Mouse (Mus musculus): ENCODE data around the gene Zfp664. TPM values are rescaled to one million over a fixed set of nuclear protein-coding genes. Genes with fewer than 3 reads are reported as not detected.

Zfp664 gene
- polyA plus RNA-seq, 1 experiment from 2014 or later: 10.9 TPM

- 41% methylated on average over 5 of the region's 5 CpGs for WGBS (ENCODE audit: insufficient replicate concordance)
- no peaks in the 10 kb centered on the region for H3K9me3 ChIP-seq (replicated peaks; ENCODE audit: control insufficient read depth, low read length)
- no peak overlapping the region for H3K9ac ChIP-seq (ENCODE audit: low read depth, low read length)
- no peaks in the 10 kb centered on the region for H3K4me1 ChIP-seq (ENCODE audit: control insufficient read depth, low read depth, low read length)
- H3K36me3 ChIP-seq (ENCODE audit: control insufficient read depth, insufficient read depth): no peaks in the 10 kb centered on the region
- no peak overlapping the region for H3K4me2 ChIP-seq (ENCODE audit: low read depth, low read length)
- H3K4me3 ChIP-seq (ENCODE audit: low read depth, low read length): no peak overlapping the region
- no peaks in the 10 kb centered on the region for H3K27me3 ChIP-seq (ENCODE audit: control insufficient read depth, insufficient read depth, low read depth, low read length)
- H3K27ac ChIP-seq (ENCODE audit: low read length): no peak overlapping the region
- ATAC-seq (ENCODE audit: low read depth): no peak
Measured at GRCm38 (mm10) chr5:124930055-124930439, 67.6 kb downstream of the Zfp664 start.

GRCm38 (mm10) chr5:124930603-124931002 is 68.1 kb downstream of the Zfp664 start:
- no peaks in the 10 kb centered on the region for H3K36me3 ChIP-seq (ENCODE audit: control insufficient read depth, insufficient read depth)
- no peaks in the 10 kb centered on the region for H3K4me1 ChIP-seq (ENCODE audit: control insufficient read depth, low read depth, low read length)
- H3K27ac ChIP-seq (ENCODE audit: low read length): no peak overlapping the region
- no peak overlapping the region for H3K4me3 ChIP-seq (ENCODE audit: low read depth, low read length)
- WGBS (ENCODE audit: insufficient replicate concordance): 64% methylated on average over 9 of the region's 9 CpGs
- no peaks in the 10 kb centered on the region for H3K27me3 ChIP-seq (ENCODE audit: control insufficient read depth, insufficient read depth, low read depth, low read length)
- H3K9ac ChIP-seq (ENCODE audit: low read depth, low read length): no peak overlapping the region
- no peak for ATAC-seq (ENCODE audit: low read depth)
- no peaks in the 10 kb centered on the region for H3K9me3 ChIP-seq (replicated peaks; ENCODE audit: control insufficient read depth, low read length)
- H3K4me2 ChIP-seq (ENCODE audit: low read depth, low read length): no peak overlapping the region

- no peaks in the 10 kb centered on the region for H3K36me3 ChIP-seq (ENCODE audit: control insufficient read depth, insufficient read depth)
- no peak overlapping the region for H3K27ac ChIP-seq (ENCODE audit: low read length)
- no peaks in the 10 kb centered on the region for H3K9me3 ChIP-seq (replicated peaks; ENCODE audit: control insufficient read depth, low read length)
- H3K4me3 ChIP-seq (ENCODE audit: low read depth, low read length): no peak overlapping the region
- WGBS (ENCODE audit: insufficient replicate concordance): 63% methylated on average over 8 of the region's 8 CpGs
- no peaks in the 10 kb centered on the region for H3K4me1 ChIP-seq (ENCODE audit: control insufficient read depth, low read depth, low read length)
- no peak overlapping the region for H3K9ac ChIP-seq (ENCODE audit: low read depth, low read length)
- H3K27me3 ChIP-seq (ENCODE audit: control insufficient read depth, insufficient read depth, low read depth, low read length): no peaks in the 10 kb centered on the region
- ATAC-seq (ENCODE audit: low read depth): no peak
- no peak overlapping the region for H3K4me2 ChIP-seq (ENCODE audit: low read depth, low read length)
Measured at GRCm38 (mm10) chr5:124931076-124931475, 68.6 kb downstream of the Zfp664 start.

- no peak for ATAC-seq (ENCODE audit: low read depth)
- H3K27ac ChIP-seq (ENCODE audit: low read length): no peak overlapping the region
- H3K9me3 ChIP-seq (replicated peaks; ENCODE audit: control insufficient read depth, low read length): no peaks in the 10 kb centered on the region
- no peak overlapping the region for H3K4me3 ChIP-seq (ENCODE audit: low read depth, low read length)
- WGBS (ENCODE audit: insufficient replicate concordance): 62% methylated on average over 7 of the region's 7 CpGs
- H3K36me3 ChIP-seq (ENCODE audit: control insufficient read depth, insufficient read depth): no peaks in the 10 kb centered on the region
- H3K27me3 ChIP-seq (ENCODE audit: control insufficient read depth, insufficient read depth, low read depth, low read length): no peaks in the 10 kb centered on the region
- no peak overlapping the region for H3K4me2 ChIP-seq (ENCODE audit: low read depth, low read length)
- H3K9ac ChIP-seq (ENCODE audit: low read depth, low read length): no peak overlapping the region
- no peaks in the 10 kb centered on the region for H3K4me1 ChIP-seq (ENCODE audit: control insufficient read depth, low read depth, low read length)
Measured at GRCm38 (mm10) chr5:124934558-124934957, 72.1 kb downstream of the Zfp664 start.

- no peak for ATAC-seq (ENCODE audit: low read depth)
- H3K4me3 ChIP-seq (ENCODE audit: low read depth, low read length): no peak overlapping the region
Measured at GRCm38 (mm10) chr5:124943181-124943792, 80.8 kb downstream of the Zfp664 start.

GRCm38 (mm10) chr5:124943793-124944383 is 81.4 kb downstream of the Zfp664 start:
- no peak overlapping the region for H3K4me3 ChIP-seq (ENCODE audit: low read depth, low read length)
- 50% methylated on average over 12 of the region's 12 CpGs for WGBS (ENCODE audit: insufficient replicate concordance)

More at GRCm38 (mm10) chr5:124943181-124943792, 80.8 kb downstream of the Zfp664 start:
- Histone ChIP-seq H3K36me3 (ENCODE audit: control insufficient read depth, insufficient read depth) (no peaks in the 10 kb centered on the region), H3K4me1 (ENCODE audit: control insufficient read depth, low read depth, low read length) (no peaks in the 10 kb centered on the region), H3K9ac (ENCODE audit: low read depth, low read length) (no peak overlapping the region), H3K9me3 (replicated peaks; ENCODE audit: control insufficient read depth, low read length) (no peaks in the 10 kb centered on the region), H3K27me3 (ENCODE audit: control insufficient read depth, insufficient read depth, low read depth, low read length) (no peaks in the 10 kb centered on the region), H3K4me2 (ENCODE audit: low read depth, low read length) (no peak overlapping the region), H3K27ac (ENCODE audit: low read length) (no peak overlapping the region)
- WGBS (ENCODE audit: insufficient replicate concordance): 74% methylated on average over 12 of the region's 12 CpGs

GRCm38 (mm10) chr5:124944384-124944783 is 81.9 kb downstream of the Zfp664 start:
- Histone ChIP-seq H3K4me3 (ENCODE audit: low read depth, low read length) (no peak overlapping the region), H3K9ac (ENCODE audit: low read depth, low read length) (no peak overlapping the region), H3K4me1 (ENCODE audit: control insufficient read depth, low read depth, low read length) (no peaks in the 10 kb centered on the region), H3K9me3 (replicated peaks; ENCODE audit: control insufficient read depth, low read length) (no peaks in the 10 kb centered on the region), H3K36me3 (ENCODE audit: control insufficient read depth, insufficient read depth) (no peaks in the 10 kb centered on the region), H3K4me2 (ENCODE audit: low read depth, low read length) (no peak overlapping the region), H3K27me3 (ENCODE audit: control insufficient read depth, insufficient read depth, low read depth, low read length) (no peaks in the 10 kb centered on the region), H3K27ac (ENCODE audit: low read length) (no peak overlapping the region)
- 61% methylated on average over 10 of the region's 10 CpGs for WGBS (ENCODE audit: insufficient replicate concordance)
- ATAC-seq (ENCODE audit: low read depth): no peak

More at GRCm38 (mm10) chr5:124943793-124944383, 81.4 kb downstream of the Zfp664 start:
- Histone ChIP-seq H3K9ac (ENCODE audit: low read depth, low read length) (no peak overlapping the region), H3K36me3 (ENCODE audit: control insufficient read depth, insufficient read depth) (no peaks in the 10 kb centered on the region), H3K4me1 (ENCODE audit: control insufficient read depth, low read depth, low read length) (no peaks in the 10 kb centered on the region), H3K27ac (ENCODE audit: low read length) (no peak overlapping the region), H3K27me3 (ENCODE audit: control insufficient read depth, insufficient read depth, low read depth, low read length) (no peaks in the 10 kb centered on the region), H3K4me2 (ENCODE audit: low read depth, low read length) (no peak overlapping the region), H3K9me3 (replicated peaks; ENCODE audit: control insufficient read depth, low read length) (no peaks in the 10 kb centered on the region)
- no peak for ATAC-seq (ENCODE audit: low read depth)

- H3K27me3 ChIP-seq (ENCODE audit: control insufficient read depth, insufficient read depth, low read depth, low read length): no peaks in the 10 kb centered on the region
- H3K36me3 ChIP-seq (ENCODE audit: control insufficient read depth, insufficient read depth): no peaks in the 10 kb centered on the region
- no peak overlapping the region for H3K4me3 ChIP-seq (ENCODE audit: low read depth, low read length)
- no peak overlapping the region for H3K27ac ChIP-seq (ENCODE audit: low read length)
- no peaks in the 10 kb centered on the region for H3K9me3 ChIP-seq (replicated peaks; ENCODE audit: control insufficient read depth, low read length)
- no peak overlapping the region for H3K9ac ChIP-seq (ENCODE audit: low read depth, low read length)
- WGBS (ENCODE audit: insufficient replicate concordance): 46% methylated on average over 4 of the region's 4 CpGs
- H3K4me2 ChIP-seq (ENCODE audit: low read depth, low read length): no peak overlapping the region
- no peaks in the 10 kb centered on the region for H3K4me1 ChIP-seq (ENCODE audit: control insufficient read depth, low read depth, low read length)
- ATAC-seq (ENCODE audit: low read depth): no peak
Measured at GRCm38 (mm10) chr5:124945046-124945445, 82.6 kb downstream of the Zfp664 start.

GRCm38 (mm10) chr5:124950623-124951278 is 88.3 kb downstream of the Zfp664 start:
- Histone ChIP-seq H3K9me3 (replicated peaks; ENCODE audit: control insufficient read depth, low read length) (no peaks in the 10 kb centered on the region), H3K4me3 (ENCODE audit: low read depth, low read length) (no peak overlapping the region), H3K27me3 (ENCODE audit: control insufficient read depth, insufficient read depth, low read depth, low read length) (no peaks in the 10 kb centered on the region), H3K36me3 (ENCODE audit: control insufficient read depth, insufficient read depth) (no peaks in the 10 kb centered on the region), H3K27ac (ENCODE audit: low read length) (no peak overlapping the region), H3K9ac (ENCODE audit: low read depth, low read length) (no peak overlapping the region), H3K4me1 (ENCODE audit: control insufficient read depth, low read depth, low read length) (no peaks in the 10 kb centered on the region), H3K4me2 (ENCODE audit: low read depth, low read length) (no peak overlapping the region)
- no peak for ATAC-seq (ENCODE audit: low read depth)
- WGBS (ENCODE audit: insufficient replicate concordance): 52% methylated on average over 13 of the region's 13 CpGs
